Mouse (Mus musculus): ENCODE results near the gene Dock7. TPM values are rescaled to one million over a fixed set of nuclear protein-coding genes. Genes with fewer than 3 reads are reported as not detected.

Gene Dock7
- polyA plus RNA-seq (2015; fragmentation: Nextera tagmentation; extraction: Ambion mirVana): 44.9 and 49.0 TPM in 2 replicates

GRCm38 (mm10) chr4:99120211-99121122, at the start of gene Dock7:
Gene Dock7 (minus strand): TSS chr4:99120915.
- Histone ChIP-seq H3K4me2 (ENCODE audit: low read depth, low read length) (peak within 1 kb of the TSS; percentile 92), H3K27ac (ENCODE audit: low read length) (peak within 1 kb of the TSS; percentile 69), H3K4me1 (replicated peaks; ENCODE audit: control insufficient read depth, insufficient read depth, low read length) (peaks cover 38% of the 10 kb centered on the region), H3K27me3 (ENCODE audit: control insufficient read depth, insufficient read depth, low read depth, low read length) (no peaks in the 10 kb centered on the region), H3K9ac (ENCODE audit: low read length) (peak within 1 kb of the TSS; percentile 97), H3K36me3 (ENCODE audit: control insufficient read depth, insufficient read depth, low read length) (no peaks in the 10 kb centered on the region), H3K4me3 (ENCODE audit: low read length) (peak within 1 kb of the TSS; percentile 67), H3K9me3 (ENCODE audit: control insufficient read depth, low read length) (no peaks in the 10 kb centered on the region)
- WGBS: under 1% methylated on average over 69 of the region's 117 CpGs
- peak; percentile 95 for ATAC-seq (ENCODE audit: low read depth)

GRCm38 (mm10) chr4:99168869-99169268, 48.2 kb upstream of the Dock7 start:
- Histone ChIP-seq H3K4me2 (ENCODE audit: low read depth, low read length) (no peak overlapping the region), H3K27me3 (ENCODE audit: control insufficient read depth, insufficient read depth, low read depth, low read length) (no peaks in the 10 kb centered on the region; the same call in 1 of the 2 replicates), H3K9me3 (ENCODE audit: control insufficient read depth, low read length) (no peaks in the 10 kb centered on the region), H3K9ac (ENCODE audit: low read length) (no peak overlapping the region), H3K4me3 (ENCODE audit: low read length) (no peak overlapping the region), H3K27ac (ENCODE audit: low read length) (no peak overlapping the region), H3K36me3 (ENCODE audit: control insufficient read depth, insufficient read depth, low read length) (no peaks in the 10 kb centered on the region), H3K4me1 (replicated peaks; ENCODE audit: control insufficient read depth, insufficient read depth, low read length) (no peaks in the 10 kb centered on the region)
- no peak for ATAC-seq (ENCODE audit: low read depth)
- WGBS: 91% methylated on average over 5 of the region's 5 CpGs

- no peaks in the 10 kb centered on the region; the same call in 1 of the 2 replicates for H3K27me3 ChIP-seq (ENCODE audit: control insufficient read depth, insufficient read depth, low read depth, low read length)
- no peaks in the 10 kb centered on the region for H3K36me3 ChIP-seq (ENCODE audit: control insufficient read depth, insufficient read depth, low read length)
- WGBS: 20% methylated on average over 4 of the region's 4 CpGs
- peak; percentile 82 for ATAC-seq (ENCODE audit: low read depth)
- no peaks in the 10 kb centered on the region for H3K9me3 ChIP-seq (ENCODE audit: control insufficient read depth, low read length)
- no peak overlapping the region for H3K27ac ChIP-seq (ENCODE audit: low read length)
- H3K4me2 ChIP-seq (ENCODE audit: low read depth, low read length): no peak overlapping the region
- peaks cover 4% of the 10 kb centered on the region for H3K4me1 ChIP-seq (replicated peaks; ENCODE audit: control insufficient read depth, insufficient read depth, low read length)
- H3K9ac ChIP-seq (ENCODE audit: low read length): no peak overlapping the region
- no peak overlapping the region for H3K4me3 ChIP-seq (ENCODE audit: low read length)
These were observed 42.8 kb upstream of the Dock7 start for GRCm38 (mm10) chr4:99163547-99163946.

- ATAC-seq (ENCODE audit: low read depth): no peak
- Histone ChIP-seq H3K4me3 (ENCODE audit: low read length) (no peak overlapping the region; the same call in 1 of the 2 replicates), H3K9ac (ENCODE audit: low read length) (no peak overlapping the region), H3K4me2 (ENCODE audit: low read depth, low read length) (peak overlapping the region; percentile 39), H3K27ac (ENCODE audit: low read length) (no peak overlapping the region), H3K4me1 (replicated peaks; ENCODE audit: control insufficient read depth, insufficient read depth, low read length) (peaks cover 4% of the 10 kb centered on the region), H3K9me3 (ENCODE audit: control insufficient read depth, low read length) (no peaks in the 10 kb centered on the region), H3K36me3 (ENCODE audit: control insufficient read depth, insufficient read depth, low read length) (no peaks in the 10 kb centered on the region), H3K27me3 (ENCODE audit: control insufficient read depth, insufficient read depth, low read depth, low read length) (no peaks in the 10 kb centered on the region; the same call in 1 of the 2 replicates)
- 42% methylated on average over 9 of the region's 9 CpGs for whole genome bisulfite sequencing
These were observed 42.3 kb upstream of the Dock7 start for GRCm38 (mm10) chr4:99163001-99163400.

GRCm38 (mm10) chr4:99161457-99161971, 40.8 kb upstream of the Dock7 start:
- Histone ChIP-seq H3K4me2 (ENCODE audit: low read depth, low read length) (no peak overlapping the region), H3K9me3 (ENCODE audit: control insufficient read depth, low read length) (no peaks in the 10 kb centered on the region), H3K36me3 (ENCODE audit: control insufficient read depth, insufficient read depth, low read length) (no peaks in the 10 kb centered on the region), H3K27me3 (ENCODE audit: control insufficient read depth, insufficient read depth, low read depth, low read length) (no peaks in the 10 kb centered on the region; the same call in 1 of the 2 replicates), H3K4me1 (replicated peaks; ENCODE audit: control insufficient read depth, insufficient read depth, low read length) (peaks cover 4% of the 10 kb centered on the region), H3K4me3 (ENCODE audit: low read length) (no peak overlapping the region), H3K9ac (ENCODE audit: low read length) (no peak overlapping the region), H3K27ac (ENCODE audit: low read length) (no peak overlapping the region; the same call in 1 of the 2 replicates)
- 24% methylated on average over 6 of the region's 6 CpGs for WGBS
- ATAC-seq (ENCODE audit: low read depth): no peak

DNA sequence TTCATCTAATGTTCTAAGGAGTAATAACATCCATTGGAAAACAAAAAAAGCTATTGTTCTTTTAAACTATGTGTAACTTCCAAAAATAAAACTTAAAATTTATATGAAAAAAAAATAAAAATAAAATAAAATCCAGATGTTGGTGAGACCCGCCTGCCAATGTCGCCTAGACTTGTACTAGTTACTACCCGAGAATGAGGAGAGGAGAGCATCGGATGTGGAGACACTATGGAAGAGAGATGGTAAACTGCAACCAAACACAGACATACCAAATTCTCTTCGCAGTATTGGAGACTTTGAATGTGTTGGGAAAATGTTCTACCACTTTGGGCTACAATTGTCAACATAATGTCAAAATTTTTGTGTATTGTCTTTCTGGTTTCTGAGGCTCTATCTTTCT, 40.2 kb upstream of the Dock7 start:
- H3K9ac ChIP-seq (ENCODE audit: low read length): no peak overlapping the region
- 77% methylated on average over 5 of the region's 5 CpGs for WGBS
- H3K9me3 ChIP-seq (ENCODE audit: control insufficient read depth, low read length): no peaks in the 10 kb centered on the region
- H3K4me1 ChIP-seq (replicated peaks; ENCODE audit: control insufficient read depth, insufficient read depth, low read length): peaks cover 4% of the 10 kb centered on the region
- H3K27ac ChIP-seq (ENCODE audit: low read length): no peak overlapping the region
- H3K4me2 ChIP-seq (ENCODE audit: low read depth, low read length): no peak overlapping the region
- no peaks in the 10 kb centered on the region for H3K36me3 ChIP-seq (ENCODE audit: control insufficient read depth, insufficient read depth, low read length)
- H3K4me3 ChIP-seq (ENCODE audit: low read length): no peak overlapping the region
- no peaks in the 10 kb centered on the region; the same call in 1 of the 2 replicates for H3K27me3 ChIP-seq (ENCODE audit: control insufficient read depth, insufficient read depth, low read depth, low read length)
- ATAC-seq (ENCODE audit: low read depth): no peak

DNA sequence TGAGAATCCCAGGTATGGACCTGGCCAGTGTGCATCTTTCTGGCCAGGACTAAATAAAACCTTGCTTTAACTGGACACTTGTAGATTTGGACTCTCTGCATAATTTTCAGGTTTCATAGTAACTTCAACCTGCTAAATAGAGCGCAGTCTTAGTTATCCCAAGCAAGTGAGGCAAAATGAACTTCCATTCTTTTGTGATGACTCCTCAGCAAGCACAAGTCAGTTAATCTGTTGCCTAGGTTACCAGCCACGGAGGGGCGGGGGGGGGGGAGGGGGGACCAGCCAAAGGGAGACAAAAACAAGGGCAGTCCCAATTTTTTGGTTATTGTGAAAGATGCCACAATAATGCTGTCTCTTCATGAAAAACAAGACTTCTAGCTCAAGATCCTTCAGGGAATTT, 39.7 kb upstream of the Dock7 start:
- Histone ChIP-seq H3K4me1 (replicated peaks; ENCODE audit: control insufficient read depth, insufficient read depth, low read length) (peaks cover 4% of the 10 kb centered on the region), H3K27me3 (ENCODE audit: control insufficient read depth, insufficient read depth, low read depth, low read length) (no peaks in the 10 kb centered on the region; the same call in 1 of the 2 replicates), H3K4me2 (ENCODE audit: low read depth, low read length) (no peak overlapping the region), H3K36me3 (ENCODE audit: control insufficient read depth, insufficient read depth, low read length) (no peaks in the 10 kb centered on the region), H3K9ac (ENCODE audit: low read length) (no peak overlapping the region), H3K27ac (ENCODE audit: low read length) (no peak overlapping the region), H3K9me3 (ENCODE audit: control insufficient read depth, low read length) (no peaks in the 10 kb centered on the region), H3K4me3 (ENCODE audit: low read length) (no peak overlapping the region)
- WGBS: 31% methylated on average over 3 of the region's 3 CpGs
- no peak for ATAC-seq (ENCODE audit: low read depth)

- Histone ChIP-seq H3K27ac (ENCODE audit: low read length) (no peak overlapping the region), H3K9me3 (ENCODE audit: control insufficient read depth, low read length) (no peaks in the 10 kb centered on the region), H3K27me3 (ENCODE audit: control insufficient read depth, insufficient read depth, low read depth, low read length) (no peaks in the 10 kb centered on the region; the same call in 1 of the 2 replicates), H3K4me1 (replicated peaks; ENCODE audit: control insufficient read depth, insufficient read depth, low read length) (peaks cover 4% of the 10 kb centered on the region), H3K36me3 (ENCODE audit: control insufficient read depth, insufficient read depth, low read length) (no peaks in the 10 kb centered on the region), H3K4me3 (ENCODE audit: low read length) (no peak overlapping the region), H3K9ac (ENCODE audit: low read length) (no peak overlapping the region), H3K4me2 (ENCODE audit: low read depth, low read length) (no peak overlapping the region)
- ATAC-seq (ENCODE audit: low read depth): no peak
- 83% methylated on average over 5 of the region's 5 CpGs for WGBS
These were observed 37.8 kb upstream of the Dock7 start for GRCm38 (mm10) chr4:99158495-99158894.

DNA sequence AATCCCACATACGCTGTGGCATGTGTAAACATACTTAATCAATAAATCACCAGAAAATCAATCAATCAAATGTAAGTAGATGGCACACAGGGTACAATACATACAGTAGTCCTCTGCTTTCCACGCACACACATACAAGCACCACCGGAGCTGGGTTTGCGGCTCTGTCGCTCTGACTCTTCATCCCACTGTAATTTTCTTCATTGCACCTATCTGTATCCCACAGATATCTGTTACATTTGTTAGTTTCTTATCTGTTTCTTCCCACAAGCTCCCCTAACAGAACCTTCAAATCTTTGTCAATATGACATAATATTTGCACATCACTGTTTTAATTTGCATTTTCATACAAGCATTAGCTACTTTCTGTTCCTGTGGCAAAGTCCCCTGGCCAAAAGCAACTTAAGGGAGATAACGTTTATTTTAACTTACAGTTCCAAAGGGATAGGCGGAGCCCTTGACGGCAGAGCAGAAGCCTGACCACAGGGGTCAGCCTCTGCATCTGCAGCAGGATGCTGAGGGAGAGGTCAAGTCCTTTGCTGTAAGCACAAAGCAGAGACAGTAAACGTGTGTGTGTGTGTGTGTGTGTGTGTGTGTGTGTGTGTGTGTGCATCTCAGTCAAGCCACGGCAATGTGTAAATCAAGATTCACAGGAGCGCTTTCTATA, 36.1 kb upstream of the Dock7 start:
- 53% methylated on average over 11 of the region's 11 CpGs for WGBS
- no peaks in the 10 kb centered on the region for H3K36me3 ChIP-seq (ENCODE audit: control insufficient read depth, insufficient read depth, low read length)
- no peak overlapping the region for H3K4me3 ChIP-seq (ENCODE audit: low read length)
- peaks cover 4% of the 10 kb centered on the region for H3K4me1 ChIP-seq (replicated peaks; ENCODE audit: control insufficient read depth, insufficient read depth, low read length)
- no peak for ATAC-seq (ENCODE audit: low read depth)
- no peaks in the 10 kb centered on the region; the same call in 1 of the 2 replicates for H3K27me3 ChIP-seq (ENCODE audit: control insufficient read depth, insufficient read depth, low read depth, low read length)
- H3K4me2 ChIP-seq (ENCODE audit: low read depth, low read length): no peak overlapping the region
- H3K9ac ChIP-seq (ENCODE audit: low read length): no peak overlapping the region
- no peaks in the 10 kb centered on the region for H3K9me3 ChIP-seq (ENCODE audit: control insufficient read depth, low read length)
- no peak overlapping the region for H3K27ac ChIP-seq (ENCODE audit: low read length)

All from lung, embryonic 16.5 days (tissue).